Mouse (Mus musculus) embryonic facial prominence, embryonic 14.5 days (tissue): Measurements from ENCODE around the gene Klrc2. TPM values are rescaled to one million over a fixed set of nuclear protein-coding genes. Genes with fewer than 3 reads are reported as not detected.

Source experiments
- ATAC-seq: fragments of 200-750 bp; cut with Nextera tagmentation; 2 replicates; pipeline ENCODE4 v1.8.0; 2017; ENCODE audit warnings: low read depth, moderate number of reproducible peaks, moderate TSS enrichment
- DNase-seq: peaks from one replicate; pipeline ENCODE4 v3.0.0-alpha.2; 2015; ENCODE audit warnings: low spot score
- H3K27ac ChIP-seq: fragments of 300-500 bp; sonication (generic); replicated peaks from 2 replicates; pipeline ENCODE4 v1.5.1; 2014; ENCODE audit warnings: low read depth, mild to moderate bottlenecking, low read length, moderate library complexity
- H3K27me3 ChIP-seq: fragments of 300-500 bp; sonication (generic); replicated peaks from 2 replicates; pipeline ENCODE4 v1.6.1; 2014; ENCODE audit warnings: low read length; ENCODE audit not compliant: control insufficient read depth, insufficient read depth
- H3K36me3 ChIP-seq: fragments of 300-500 bp; sonication (generic); 2 replicates; pipeline ENCODE4 v1.6.1; 2014; ENCODE audit warnings: low read length, mixed read lengths; ENCODE audit not compliant: control insufficient read depth, insufficient read depth
- H3K4me1 ChIP-seq: fragments of 300-500 bp; sonication (generic); 2 replicates; pipeline ENCODE4 v1.6.1; 2014; ENCODE audit warnings: antibody characterized with exemption, low read length; ENCODE audit not compliant: control insufficient read depth, insufficient read depth
- H3K4me2 ChIP-seq: fragments of 300-500 bp; sonication (generic); 2 replicates; pipeline ENCODE4 v1.6.1; 2014; ENCODE audit warnings: low read depth, mild to moderate bottlenecking, low read length, moderate library complexity, mixed read lengths
- H3K4me3 ChIP-seq: fragments of 300-500 bp; sonication (generic); 2 replicates; pipeline ENCODE4 v1.5.1; 2014; ENCODE audit warnings: low read depth, mild to moderate bottlenecking, low read length
- H3K9ac ChIP-seq: fragments of 300-500 bp; sonication (generic); 2 replicates; pipeline ENCODE4 v1.6.1; 2014; ENCODE audit warnings: low read depth, mild to moderate bottlenecking, low read length, moderate library complexity, mixed read lengths
- H3K9me3 ChIP-seq: fragments of 300-500 bp; sonication (generic); 2 replicates; pipeline ENCODE4 v1.6.1; 2016; ENCODE audit warnings: low read length; ENCODE audit not compliant: control insufficient read depth
- microRNA-seq: library from miRNA; unstranded; fragments of <30 nt; microRNA quantifications from one replicate; pipeline ENCODE4, GENCODE M21; 2016; ENCODE audit warnings: borderline number of aligned reads
- polyA plus RNA-seq: library from polyadenylated mRNA; unstranded; fragments of >200 nt; fragmentation: Nextera tagmentation; extraction: Ambion mirVana; gene quantifications from 2 replicates; pipeline ENCODE4 v1.2.1, GENCODE M21; 2014

Klrc2 gene
- polyA plus RNA-seq, 1 experiment from 2014 or later = not detected

DNA sequence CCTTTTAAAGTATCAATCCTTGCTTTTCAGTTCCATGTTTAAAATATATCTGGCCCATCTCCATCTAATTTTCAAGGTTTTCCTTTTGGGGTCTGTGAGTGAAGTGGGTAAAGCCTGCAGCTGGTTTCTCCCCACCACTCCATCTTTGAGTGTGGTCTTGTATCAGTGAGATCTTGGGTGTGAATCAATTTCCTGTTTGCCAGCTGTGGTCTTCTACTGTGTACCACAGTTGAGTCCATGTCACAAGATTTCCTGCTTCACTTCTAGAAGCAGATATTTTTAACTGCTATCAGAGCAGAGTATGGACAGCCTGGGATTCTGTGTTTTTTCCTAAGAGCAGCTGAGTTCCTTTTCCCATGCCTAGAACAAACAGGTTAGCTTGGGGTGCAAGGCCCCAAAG, 52.1 kb downstream of the Klrc2 start:
- Histone ChIP-seq H3K4me1 (no peaks in the 10 kb centered on the region), H3K9ac (no peak overlapping the region), H3K4me2 (no peak overlapping the region), H3K4me3 (no peak overlapping the region), H3K27me3 (no peaks in the 10 kb centered on the region), H3K36me3 (no peaks in the 10 kb centered on the region), H3K27ac (no peak overlapping the region), H3K9me3 (no peaks in the 10 kb centered on the region)
- DNase-seq = no peak
- no peak for ATAC-seq

Small RNAs within 50 kb of the gene (microRNA-seq; reads per million reads assigned to microRNA genes)
- gene Mir680-1 = not detected

Other genes starting within 250 kb of the Klrc2 start
- gene Clec1a, start 208.7 kb downstream of the Klrc2 start, polyA plus RNA-seq = 2.7 and 4.3 TPM in 2 replicates
- gene Olr1, start 153.5 kb downstream of the Klrc2 start, polyA plus RNA-seq = 0.06 TPM in 1 of 2 replicates, not detected in the other
- not detected in 2 replicates for gene Tmem52b, start 148.1 kb downstream of the Klrc2 start, polyA plus RNA-seq
- 19.8 and 21.4 TPM in 2 replicates for gene Gabarapl1, start 127.5 kb downstream of the Klrc2 start, polyA plus RNA-seq
- not detected in 2 replicates for gene Klre1, start 82.8 kb downstream of the Klrc2 start, polyA plus RNA-seq
- 0.26 and 2.4 TPM in 2 replicates for gene Klrd1, start 68.9 kb downstream of the Klrc2 start, polyA plus RNA-seq
- gene Klrk1, start 36.8 kb downstream of the Klrc2 start, polyA plus RNA-seq = 0.06 TPM in 1 of 2 replicates, not detected in the other
- gene Klrc3, start 17.4 kb downstream of the Klrc2 start, polyA plus RNA-seq = not detected in 2 replicates
- not detected in 2 replicates for gene Klrc1, start 18.3 kb upstream of the Klrc2 start, polyA plus RNA-seq
- not detected in 2 replicates for gene Klri1, start 56.4 kb upstream of the Klrc2 start, polyA plus RNA-seq
- gene Klri2, start 79.8 kb upstream of the Klrc2 start, polyA plus RNA-seq = not detected in 2 replicates
- gene Gm156, start 123.6 kb upstream of the Klrc2 start, polyA plus RNA-seq = not detected in 2 replicates
- gene Gm17631, start 202.0 kb upstream of the Klrc2 start, polyA plus RNA-seq = not detected in 2 replicates
- gene Klra17, start 216.0 kb upstream of the Klrc2 start, polyA plus RNA-seq = not detected in 2 replicates